Mouse (Mus musculus) lung, postnatal 36 days (tissue): ENCODE measurements at regions not wholly inside any gene's neighbourhood (a gene's known extent, or its start where the extent isn't known, plus 50 kb on each side); places are given as distances from the start of the nearest gene placed in this dataset.

Source experiments
- DNase-seq: peaks from one replicate; pipeline ENCODE4 v3.0.0; 2022; ENCODE audit warnings: mixed read lengths

DNA sequence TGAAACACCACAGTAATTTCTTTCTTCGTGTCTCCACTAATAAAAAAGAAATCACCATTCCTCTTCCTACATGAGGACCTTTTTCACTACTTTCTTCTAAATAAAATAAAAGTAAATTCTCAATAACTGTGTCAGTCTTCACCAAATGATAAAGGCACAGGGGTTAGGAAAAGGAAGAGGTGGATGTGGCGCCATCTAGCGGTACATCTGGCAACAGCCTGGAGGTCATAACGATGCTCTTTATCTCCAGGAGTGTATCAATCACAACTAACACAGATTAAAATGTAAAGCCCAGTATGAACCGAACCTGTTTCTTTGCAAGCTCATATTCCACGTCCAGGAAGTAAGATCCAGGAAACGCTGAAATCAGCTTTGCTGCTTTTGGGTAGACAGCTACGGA lies 793.0 kb downstream of the Gm7489 start:
- DNase-seq: peak; percentile 54
